Mouse (Mus musculus): ENCODE data around the gene Rdx. TPM values are rescaled to one million over a fixed set of nuclear protein-coding genes. Genes with fewer than 3 reads are reported as not detected.

The Rdx gene
- polyA plus RNA-seq, 1 experiment = 35.0 TPM

GRCm38 (mm10) chr9:52094471-52094980 lies 47.6 kb downstream of the Rdx start:
- no peaks in the 10 kb centered on the region; the same call in 1 of the 2 replicates for H3K4me1 ChIP-seq (ENCODE audit: control insufficient read depth, insufficient read depth, low read length)
- H3K4me3 ChIP-seq (replicated peaks; ENCODE audit: control insufficient read depth, low read depth, low read length) = no peak overlapping the region
- no peak overlapping the region for H3K27ac ChIP-seq (ENCODE audit: control insufficient read depth, insufficient read depth, low read depth, low read length, poor library complexity)
- TF ChIP-seq POLR2A (IDR thresholded peaks at IDR 0.05; ENCODE audit: borderline replicate concordance, control insufficient read depth, low read depth, low read length) (no peak), CTCF (IDR thresholded peaks at IDR 0.05; ENCODE audit: control insufficient read depth, insufficient read depth, low read length) (no peak)
- WGBS = 63% methylated on average over 10 of the region's 10 CpGs

GRCm38 (mm10) chr9:52095666-52096065 lies 48.7 kb downstream of the Rdx start:
- H3K4me3 ChIP-seq (replicated peaks; ENCODE audit: control insufficient read depth, low read depth, low read length) = no peak overlapping the region
- H3K27ac ChIP-seq (ENCODE audit: control insufficient read depth, insufficient read depth, low read depth, low read length, poor library complexity) = no peak overlapping the region
- 28% methylated on average over 3 of the region's 3 CpGs for WGBS
- no peak for TF ChIP-seq POLR2A (IDR thresholded peaks at IDR 0.05; ENCODE audit: borderline replicate concordance, control insufficient read depth, low read depth, low read length)
- TF ChIP-seq CTCF (IDR thresholded peaks at IDR 0.05; ENCODE audit: control insufficient read depth, insufficient read depth, low read length) = no peak
- no peaks in the 10 kb centered on the region; the same call in 1 of the 2 replicates for H3K4me1 ChIP-seq (ENCODE audit: control insufficient read depth, insufficient read depth, low read length)

GRCm38 (mm10) chr9:52097386-52097785 lies 50.4 kb downstream of the Rdx start:
- no peaks in the 10 kb centered on the region; the same call in 1 of the 2 replicates for H3K4me1 ChIP-seq (ENCODE audit: control insufficient read depth, insufficient read depth, low read length)
- H3K4me3 ChIP-seq (replicated peaks; ENCODE audit: control insufficient read depth, low read depth, low read length) = no peak overlapping the region
- WGBS = 96% methylated on average over 1 of the region's 1 CpGs
- no peak overlapping the region for H3K27ac ChIP-seq (ENCODE audit: control insufficient read depth, insufficient read depth, low read depth, low read length, poor library complexity)
- TF ChIP-seq POLR2A (IDR thresholded peaks at IDR 0.05; ENCODE audit: borderline replicate concordance, control insufficient read depth, low read depth, low read length) = no peak
- no peak for TF ChIP-seq CTCF (IDR thresholded peaks at IDR 0.05; ENCODE audit: control insufficient read depth, insufficient read depth, low read length)

- H3K27ac ChIP-seq (ENCODE audit: control insufficient read depth, insufficient read depth, low read depth, low read length, poor library complexity) = no peak overlapping the region
- TF ChIP-seq POLR2A (IDR thresholded peaks at IDR 0.05; ENCODE audit: borderline replicate concordance, control insufficient read depth, low read depth, low read length) (no peak), CTCF (IDR thresholded peaks at IDR 0.05; ENCODE audit: control insufficient read depth, insufficient read depth, low read length) (peak; percentile 94)
- no peaks in the 10 kb centered on the region; the same call in 1 of the 2 replicates for H3K4me1 ChIP-seq (ENCODE audit: control insufficient read depth, insufficient read depth, low read length)
- no peak overlapping the region for H3K4me3 ChIP-seq (replicated peaks; ENCODE audit: control insufficient read depth, low read depth, low read length)
- 2% methylated on average over 7 of the region's 7 CpGs for WGBS
Measured at GRCm38 (mm10) chr9:52098600-52098999, 51.6 kb downstream of the Rdx start.

GRCm38 (mm10) chr9:52100426-52100825 lies 53.5 kb downstream of the Rdx start:
- Histone ChIP-seq H3K27ac (ENCODE audit: control insufficient read depth, insufficient read depth, low read depth, low read length, poor library complexity) (no peak overlapping the region), H3K4me1 (ENCODE audit: control insufficient read depth, insufficient read depth, low read length) (no peaks in the 10 kb centered on the region; the same call in 1 of the 2 replicates), H3K4me3 (replicated peaks; ENCODE audit: control insufficient read depth, low read depth, low read length) (no peak overlapping the region)
- WGBS = 89% methylated on average over 14 of the region's 14 CpGs
- TF ChIP-seq CTCF (IDR thresholded peaks at IDR 0.05; ENCODE audit: control insufficient read depth, insufficient read depth, low read length) (no peak), POLR2A (IDR thresholded peaks at IDR 0.05; ENCODE audit: borderline replicate concordance, control insufficient read depth, low read depth, low read length) (no peak)

- 60% methylated on average over 13 of the region's 13 CpGs for WGBS
- H3K4me1 ChIP-seq (ENCODE audit: control insufficient read depth, insufficient read depth, low read length) = no peaks in the 10 kb centered on the region; the same call in 1 of the 2 replicates
- H3K4me3 ChIP-seq (replicated peaks; ENCODE audit: control insufficient read depth, low read depth, low read length) = no peak overlapping the region
- H3K27ac ChIP-seq (ENCODE audit: control insufficient read depth, insufficient read depth, low read depth, low read length, poor library complexity) = no peak overlapping the region
- TF ChIP-seq POLR2A (IDR thresholded peaks at IDR 0.05; ENCODE audit: borderline replicate concordance, control insufficient read depth, low read depth, low read length) (no peak), CTCF (IDR thresholded peaks at IDR 0.05; ENCODE audit: control insufficient read depth, insufficient read depth, low read length) (no peak)
Measured at GRCm38 (mm10) chr9:52102060-52102844, 55.3 kb downstream of the Rdx start.

- TF ChIP-seq CTCF (IDR thresholded peaks at IDR 0.05; ENCODE audit: control insufficient read depth, insufficient read depth, low read length) = no peak
- no peak for TF ChIP-seq POLR2A (IDR thresholded peaks at IDR 0.05; ENCODE audit: borderline replicate concordance, control insufficient read depth, low read depth, low read length)
- Histone ChIP-seq H3K4me1 (ENCODE audit: control insufficient read depth, insufficient read depth, low read length) (no peaks in the 10 kb centered on the region; the same call in 1 of the 2 replicates), H3K4me3 (replicated peaks; ENCODE audit: control insufficient read depth, low read depth, low read length) (no peak overlapping the region), H3K27ac (ENCODE audit: control insufficient read depth, insufficient read depth, low read depth, low read length, poor library complexity) (no peak overlapping the region)
- 62% methylated on average over 9 of the region's 9 CpGs for WGBS
Measured at GRCm38 (mm10) chr9:52103448-52104224, 56.7 kb downstream of the Rdx start.

- no peak overlapping the region for H3K27ac ChIP-seq (ENCODE audit: control insufficient read depth, insufficient read depth, low read depth, low read length, poor library complexity)
- 82% methylated on average over 8 of the region's 8 CpGs for WGBS
- no peak overlapping the region for H3K4me3 ChIP-seq (replicated peaks; ENCODE audit: control insufficient read depth, low read depth, low read length)
- TF ChIP-seq CTCF (IDR thresholded peaks at IDR 0.05; ENCODE audit: control insufficient read depth, insufficient read depth, low read length) (no peak), POLR2A (IDR thresholded peaks at IDR 0.05; ENCODE audit: borderline replicate concordance, control insufficient read depth, low read depth, low read length) (no peak)
- no peaks in the 10 kb centered on the region; the same call in 1 of the 2 replicates for H3K4me1 ChIP-seq (ENCODE audit: control insufficient read depth, insufficient read depth, low read length)
Measured at GRCm38 (mm10) chr9:52104225-52104615, 57.2 kb downstream of the Rdx start.

Measured in bone marrow, adult 2 months (tissue).